Mouse (Mus musculus) brain, adult 2 months (tissue): ENCODE measurements at regions not wholly inside any gene's neighbourhood (a gene's known extent, or its start where the extent isn't known, plus 50 kb on each side); places are given as distances from the start of the nearest gene placed in this dataset.

ENCODE experiments used
- DNase-seq: peaks from one replicate; pipeline ENCODE4 v3.0.0; 2011; ENCODE audit warnings: low read depth, low spot score

- DNase-seq: no peak
These were observed 59.9 kb upstream of the Oxgr1 start for GRCm38 (mm10) chr14:120102010-120102748.

DNA sequence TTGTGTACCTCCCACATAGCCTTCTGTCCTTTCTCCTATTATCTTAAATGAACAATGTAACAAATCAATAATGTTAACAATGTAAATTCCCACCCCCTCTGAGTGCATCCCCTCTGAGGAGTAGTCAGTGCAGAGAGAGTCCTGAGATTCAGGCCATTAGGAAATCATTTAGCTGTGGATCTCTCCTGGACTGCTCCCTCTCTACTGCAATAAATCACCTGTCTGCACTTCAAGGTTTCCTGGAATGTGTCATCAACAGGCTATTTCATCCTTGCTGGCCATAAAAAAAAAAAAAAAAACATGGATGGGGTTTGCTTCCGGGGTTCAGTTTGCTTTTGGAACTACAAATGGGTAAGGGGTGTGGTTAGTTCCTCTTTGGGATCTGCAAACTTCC lies 60.5 kb upstream of the Oxgr1 start:
- DNase-seq: no peak

DNA sequence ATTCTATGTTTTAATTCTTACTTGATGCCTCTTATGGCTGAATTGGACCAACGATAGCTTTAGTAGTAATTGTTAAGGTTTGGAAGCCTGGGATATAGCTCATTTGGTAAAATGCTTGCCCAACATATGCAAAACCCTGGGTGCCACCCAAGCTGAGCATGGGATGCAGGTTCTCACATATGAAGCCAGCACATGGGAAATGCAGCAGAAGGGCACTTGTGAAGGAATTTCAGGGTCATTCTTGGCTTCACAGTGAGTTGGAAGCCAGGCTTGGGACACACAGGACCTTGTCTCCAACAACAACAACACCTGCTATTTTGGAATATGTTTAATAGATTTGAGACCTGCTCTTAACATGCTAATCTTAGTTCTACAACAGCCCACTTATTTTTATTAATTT lies 67.6 kb upstream of the Oxgr1 start:
- no peak for DNase-seq

DNA sequence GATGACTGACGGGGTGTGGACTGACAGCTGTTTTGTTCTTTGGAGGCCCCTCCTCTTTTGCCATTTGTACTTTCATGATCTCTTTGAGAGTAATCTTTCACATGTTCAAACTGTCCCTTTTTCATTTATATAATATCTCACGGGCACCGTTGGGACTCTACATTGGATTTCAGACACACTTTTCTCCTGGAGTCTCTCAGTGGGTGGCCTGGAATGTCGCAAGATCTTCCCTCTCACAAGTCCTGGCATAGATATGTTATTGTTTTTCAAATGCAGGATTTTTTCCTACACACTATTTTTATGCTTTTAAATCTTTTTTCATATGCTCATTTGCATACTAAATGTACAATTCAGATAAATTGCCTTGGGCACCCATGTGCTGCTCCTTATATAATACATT lies 71.1 kb upstream of the Oxgr1 start:
- DNase-seq: peak; percentile 48

- DNase-seq: no peak
These were observed 76.3 kb upstream of the Oxgr1 start for GRCm38 (mm10) chr14:120118582-120118981.

DNA sequence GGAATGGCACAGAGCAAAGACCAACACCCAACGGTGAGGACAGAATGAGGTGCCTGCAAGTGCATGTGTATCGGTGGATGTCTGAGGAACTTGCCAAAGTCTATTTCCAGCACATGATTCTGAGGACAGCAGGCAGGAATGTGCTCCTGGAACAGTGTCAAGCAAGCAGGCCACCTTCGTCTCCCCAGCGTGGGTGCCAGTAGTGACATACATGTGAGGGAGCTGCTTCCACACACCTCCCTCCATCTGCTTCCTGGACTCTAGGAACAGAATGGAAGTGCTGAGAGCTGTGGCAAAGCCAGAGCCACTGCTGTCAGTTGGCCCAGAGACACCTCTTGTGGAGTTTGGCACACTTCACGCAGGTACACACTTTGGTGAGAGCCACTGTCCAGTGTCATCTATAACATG lies 76.9 kb upstream of the Oxgr1 start:
- DNase-seq: peak; percentile 97

DNA sequence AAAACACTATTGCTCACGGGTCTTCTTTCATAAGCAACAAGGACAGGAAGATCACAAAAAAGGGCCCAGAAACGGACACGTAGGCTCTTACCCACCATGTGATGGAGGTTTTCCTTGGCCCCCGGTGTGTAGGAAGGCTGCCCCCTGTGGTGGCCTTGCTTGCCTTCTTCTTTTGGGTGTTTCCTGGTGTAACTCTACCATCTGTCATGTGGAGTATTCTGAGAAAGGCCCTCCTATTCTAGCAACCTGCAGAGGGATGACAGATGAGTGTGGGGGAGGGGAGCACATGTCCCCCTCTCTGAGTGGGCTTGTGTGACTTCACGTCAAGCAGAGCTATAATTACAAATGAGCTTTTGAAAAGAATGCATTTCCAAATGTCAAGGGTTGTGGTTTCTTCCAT lies 77.3 kb upstream of the Oxgr1 start:
- DNase-seq: peak; percentile 83

GRCm38 (mm10) chr14:120120261-120120660 lies 78.0 kb upstream of the Oxgr1 start:
- DNase-seq: no peak

DNA sequence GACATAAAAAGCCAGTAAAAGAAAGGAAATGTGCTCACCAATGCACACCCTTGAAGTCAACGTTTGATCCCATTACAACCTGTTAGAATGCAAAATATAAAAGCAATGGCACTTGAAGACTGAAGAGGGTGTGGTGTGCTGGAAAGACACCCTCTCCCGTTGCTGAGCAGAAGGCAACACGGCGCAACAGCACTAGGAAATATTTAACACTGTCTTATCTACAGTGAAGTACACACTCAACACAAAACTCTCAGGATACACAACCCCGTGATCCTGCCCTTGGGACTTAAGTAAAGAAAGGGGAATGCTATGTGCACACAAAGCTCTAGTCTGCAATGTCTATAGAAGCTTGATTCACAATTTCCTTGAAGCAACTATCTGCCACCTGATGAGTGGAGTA lies 83.1 kb upstream of the Oxgr1 start:
- DNase-seq: no peak

- DNase-seq: peak; percentile 81
These were observed 85.2 kb upstream of the Oxgr1 start for GRCm38 (mm10) chr14:120127481-120127880.

DNA sequence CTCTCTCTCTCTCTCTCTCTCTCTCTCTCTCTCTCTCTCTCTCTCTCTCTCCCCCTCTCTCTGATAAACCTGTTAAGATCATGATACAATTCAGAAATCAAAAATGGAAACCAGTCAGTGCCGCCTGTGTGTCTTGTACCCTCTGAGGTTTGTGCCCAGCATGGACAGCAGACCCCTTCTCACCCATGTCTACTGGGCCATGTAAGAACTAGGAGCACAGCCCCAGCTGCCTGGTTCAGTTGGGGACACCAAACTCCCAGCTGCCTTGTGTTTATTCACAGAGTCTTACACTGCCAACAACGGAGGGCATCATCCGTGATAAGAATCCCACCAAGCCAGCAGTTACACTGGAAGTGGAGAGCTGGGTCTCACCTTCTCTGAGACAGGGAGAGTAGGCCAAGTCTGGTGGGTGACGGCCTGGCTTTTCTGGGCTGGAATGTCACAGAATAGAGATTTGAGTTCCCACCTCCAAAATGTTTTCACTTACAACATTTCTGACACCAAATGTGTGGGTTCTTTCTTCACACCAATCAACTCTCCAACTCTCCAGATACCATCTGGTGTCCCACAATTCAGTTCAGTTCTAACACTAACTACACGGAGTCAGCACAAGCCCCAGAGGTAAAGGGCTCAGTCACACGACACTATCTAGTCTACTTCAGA lies 92.2 kb upstream of the Oxgr1 start:
- DNase-seq: peak; percentile 84

- no peak for DNase-seq
These were observed 93.0 kb upstream of the Oxgr1 start for GRCm38 (mm10) chr14:120135198-120135597.

GRCm38 (mm10) chr14:120136736-120137135 lies 94.5 kb upstream of the Oxgr1 start:
- DNase-seq: peak; percentile 76

- DNase-seq: peak; percentile 93
These were observed 95.5 kb upstream of the Oxgr1 start for GRCm38 (mm10) chr14:120137680-120138136.

GRCm38 (mm10) chr14:120138546-120138945 lies 96.3 kb upstream of the Oxgr1 start:
- DNase-seq: no peak

DNA sequence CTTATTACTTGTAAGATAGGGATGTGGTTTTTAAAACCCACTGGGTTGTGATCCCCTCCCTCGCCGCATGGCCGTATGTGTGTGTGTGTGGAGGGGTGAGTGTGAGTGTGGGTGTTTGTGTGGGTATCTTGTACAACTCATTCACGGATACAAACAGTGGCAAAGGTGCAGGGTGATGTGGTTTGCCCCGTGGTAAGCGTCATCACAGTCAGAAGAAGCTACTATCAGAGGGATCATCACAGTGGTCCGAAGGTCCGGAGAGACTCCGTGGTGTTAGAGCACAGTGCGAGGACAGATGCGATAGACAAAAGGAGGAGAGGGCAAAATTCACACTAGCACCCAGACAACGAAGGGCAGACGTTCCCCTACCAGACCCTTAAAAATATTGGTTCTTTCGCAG lies 97.0 kb upstream of the Oxgr1 start:
- no peak for DNase-seq

DNA sequence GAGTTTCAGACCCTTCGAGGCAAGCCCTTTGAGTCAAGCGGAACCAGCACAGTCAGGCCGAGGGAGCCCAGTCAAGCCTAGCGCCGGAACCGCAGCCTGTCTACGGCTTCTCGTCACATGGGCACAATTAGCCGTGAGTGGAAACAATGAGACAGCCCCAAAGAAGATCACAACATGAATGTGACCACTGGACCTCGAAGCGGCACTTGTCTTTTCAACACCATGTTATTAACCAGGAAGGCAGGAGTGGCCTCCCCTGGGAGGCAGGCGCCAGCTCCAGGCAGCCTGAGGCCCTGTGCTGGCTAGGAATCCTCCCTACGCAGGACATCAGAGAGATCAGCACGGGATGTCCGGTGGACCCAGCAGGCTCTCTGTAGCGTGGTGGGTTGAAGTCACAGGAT lies 97.4 kb upstream of the Oxgr1 start:
- DNase-seq: no peak

DNA sequence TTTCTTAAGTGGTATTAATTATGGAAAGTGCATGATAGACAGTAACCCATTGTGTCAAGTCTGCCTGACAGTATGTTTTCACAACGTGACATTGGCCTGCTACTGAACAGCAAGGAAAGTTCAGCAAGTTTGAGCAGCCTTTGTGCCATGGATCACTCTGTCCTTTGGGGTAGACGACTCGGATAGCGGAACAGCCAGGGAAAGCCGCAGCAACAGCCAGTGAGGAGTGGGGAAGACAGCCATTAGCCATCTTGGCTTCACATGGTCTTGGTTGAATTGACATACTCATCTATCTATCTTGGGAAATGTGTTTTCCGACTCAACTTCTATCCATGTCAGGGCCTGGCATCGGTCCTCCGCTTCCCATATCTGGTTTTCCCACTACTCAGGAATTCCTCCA lies 98.0 kb upstream of the Oxgr1 start:
- no peak for DNase-seq

- peak; percentile 73 for DNase-seq
These were observed 98.8 kb upstream of the Oxgr1 start for GRCm38 (mm10) chr14:120140791-120141747.

- no peak for DNase-seq
These were observed 100.0 kb upstream of the Oxgr1 start for GRCm38 (mm10) chr14:120142281-120142680.

- peak; percentile 88 for DNase-seq
These were observed 102.2 kb upstream of the Oxgr1 start for GRCm38 (mm10) chr14:120144451-120144850.

GRCm38 (mm10) chr14:120146312-120146711 lies 104.1 kb upstream of the Oxgr1 start:
- DNase-seq: no peak
